Mouse (Mus musculus) neural tube, postnatal 0 days (tissue): Measurements from ENCODE around the gene Cd244a. TPM values are rescaled to one million over a fixed set of nuclear protein-coding genes. Genes with fewer than 3 reads are reported as not detected.

Source experiments
- microRNA-seq: library from miRNA; unstranded; fragments of <30 nt; microRNA quantifications from one replicate; pipeline ENCODE4, GENCODE M21; 2016
- polyA plus RNA-seq: library from polyadenylated mRNA; unstranded; fragments of >200 nt; fragmentation: Nextera tagmentation; extraction: Ambion mirVana; gene quantifications from 2 replicates; pipeline ENCODE4 v1.2.1, GENCODE M21; 2015

Cd244a gene
- polyA plus RNA-seq = 0.13 TPM in 1 of 2 replicates, not detected in the other

GRCm38 (mm10) chr1:171558898-171559297 is at the start of gene Cd244a:
Gene Cd244a (plus strand): TSS chr1:171559193.

DNA sequence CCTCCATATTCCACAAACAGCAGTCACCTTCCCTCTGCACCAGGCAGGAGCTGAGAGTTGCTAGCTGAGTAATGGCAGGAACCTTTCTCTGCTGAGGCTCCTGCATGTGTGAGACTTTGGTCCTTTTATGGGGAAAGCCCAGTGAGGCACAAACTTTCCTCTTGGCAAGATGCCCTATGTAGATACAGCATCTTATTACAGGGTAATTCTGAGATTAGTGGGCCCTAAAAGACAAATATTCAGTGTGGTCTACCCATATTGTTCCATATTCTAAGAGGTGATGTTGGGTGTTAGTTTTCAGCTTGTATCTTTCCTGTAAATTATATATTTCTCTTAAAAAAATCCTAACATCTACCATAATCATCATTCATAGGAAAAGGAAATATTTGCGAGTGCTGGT is 23.8 kb upstream of the Cd244a start, which contains the start of gene Itln1:
TSS of gene Itln1 (minus strand) at position 101 of the 400 bp plus-strand sequence.

DNA sequence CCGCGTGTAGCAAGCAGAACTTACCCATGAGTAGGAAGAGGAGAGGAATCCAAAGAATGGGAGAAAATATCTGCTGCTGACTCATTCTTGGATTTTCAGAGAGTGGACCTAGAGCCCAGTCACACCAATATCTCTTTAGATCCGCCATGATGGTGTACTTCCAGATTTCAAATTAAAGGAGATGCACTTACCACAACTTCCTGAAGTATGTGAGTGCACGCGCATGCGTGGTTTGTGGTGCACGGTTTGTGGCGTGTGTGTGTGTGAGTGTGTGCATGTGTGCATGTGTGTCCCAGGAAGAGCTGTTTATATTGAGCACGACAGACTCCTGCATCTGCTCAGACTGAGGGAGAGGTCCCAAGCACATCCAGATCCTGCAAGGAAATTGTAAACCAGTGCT is 48.2 kb downstream of the Cd244a start, which contains the start of gene Ly9:
TSS of gene Ly9 (minus strand) at position 235 of the 400 bp plus-strand sequence.

GRCm38 (mm10) chr1:171652734-171653133 is 93.7 kb downstream of the Cd244a start, which contains the start of gene Slamf7:
Gene Slamf7 (minus strand): TSS chr1:171653035.

Small RNA genes within 50 kb of the gene (microRNA-seq; reads per million reads assigned to microRNA genes)
- not detected for gene Mir7683

Other genes starting within 250 kb of the Cd244a start
- gene Dedd, start 230.0 kb upstream of the Cd244a start, polyA plus RNA-seq = 36.3 and 36.4 TPM in 2 replicates
- gene Nit1, start 213.5 kb upstream of the Cd244a start, polyA plus RNA-seq = 43.7 and 47.7 TPM in 2 replicates
- gene Pfdn2, start 213.5 kb upstream of the Cd244a start, polyA plus RNA-seq = 137 and 153 TPM in 2 replicates
- gene Klhdc9, start 198.4 kb upstream of the Cd244a start, polyA plus RNA-seq = 6.6 and 7.4 TPM in 2 replicates
- gene Nectin4, start 189.1 kb upstream of the Cd244a start, polyA plus RNA-seq = 5.5 and 6.8 TPM in 2 replicates
- 0.90 and 0.92 TPM in 2 replicates for gene Arhgap30, start 170.2 kb upstream of the Cd244a start, polyA plus RNA-seq
- gene Usf1, start 147.9 kb upstream of the Cd244a start, polyA plus RNA-seq = 116 and 119 TPM in 2 replicates
- gene Tstd1, start 140.3 kb upstream of the Cd244a start, polyA plus RNA-seq = 2.3 and 2.7 TPM in 2 replicates
- 16.2 and 18.1 TPM in 2 replicates for gene F11r, start 121.7 kb upstream of the Cd244a start, polyA plus RNA-seq
- 24.2 and 25.4 TPM in 2 replicates for gene Alyref2, start 55.7 kb upstream of the Cd244a start, polyA plus RNA-seq
- not detected in 2 replicates for gene Itln1, start 23.9 kb upstream of the Cd244a start, polyA plus RNA-seq
- 0.22 and 0.26 TPM in 2 replicates for gene Ly9, start 48.2 kb downstream of the Cd244a start, polyA plus RNA-seq
- not detected in 2 replicates for gene Slamf7, start 93.8 kb downstream of the Cd244a start, polyA plus RNA-seq
- 1.4 and 1.6 TPM in 2 replicates for gene Cd48, start 122.8 kb downstream of the Cd244a start, polyA plus RNA-seq
- gene Slamf1, start 207.9 kb downstream of the Cd244a start, polyA plus RNA-seq = 0.14 TPM in 2 replicates